Mouse (Mus musculus): ENCODE results near the gene Git2. TPM values are rescaled to one million over a fixed set of nuclear protein-coding genes. Genes with fewer than 3 reads are reported as not detected.
A peak's percentile ranks its signal among the peaks of the same experiment; 100 is the strongest.

The Git2 gene
- total RNA-seq (2021), result 10 to 100 TPM; 35.3 to 36.6 TPM
- long read RNA-seq, experiment 1, full-length matches to known transcripts, result 5 of 20 reads
- long read RNA-seq, experiment 1, partial matches to known transcripts, result 3 of 20 reads
- long read RNA-seq, experiment 1, other reads (novel, unspliced or antisense), result 12 of 20 reads
- long read RNA-seq, experiment 2, full-length matches to known transcripts, result 1 of 9 reads
- long read RNA-seq, experiment 2, partial matches to known transcripts, result 1 of 9 reads
- long read RNA-seq, experiment 2, other reads (novel, unspliced or antisense), result 7 of 9 reads

DNA sequence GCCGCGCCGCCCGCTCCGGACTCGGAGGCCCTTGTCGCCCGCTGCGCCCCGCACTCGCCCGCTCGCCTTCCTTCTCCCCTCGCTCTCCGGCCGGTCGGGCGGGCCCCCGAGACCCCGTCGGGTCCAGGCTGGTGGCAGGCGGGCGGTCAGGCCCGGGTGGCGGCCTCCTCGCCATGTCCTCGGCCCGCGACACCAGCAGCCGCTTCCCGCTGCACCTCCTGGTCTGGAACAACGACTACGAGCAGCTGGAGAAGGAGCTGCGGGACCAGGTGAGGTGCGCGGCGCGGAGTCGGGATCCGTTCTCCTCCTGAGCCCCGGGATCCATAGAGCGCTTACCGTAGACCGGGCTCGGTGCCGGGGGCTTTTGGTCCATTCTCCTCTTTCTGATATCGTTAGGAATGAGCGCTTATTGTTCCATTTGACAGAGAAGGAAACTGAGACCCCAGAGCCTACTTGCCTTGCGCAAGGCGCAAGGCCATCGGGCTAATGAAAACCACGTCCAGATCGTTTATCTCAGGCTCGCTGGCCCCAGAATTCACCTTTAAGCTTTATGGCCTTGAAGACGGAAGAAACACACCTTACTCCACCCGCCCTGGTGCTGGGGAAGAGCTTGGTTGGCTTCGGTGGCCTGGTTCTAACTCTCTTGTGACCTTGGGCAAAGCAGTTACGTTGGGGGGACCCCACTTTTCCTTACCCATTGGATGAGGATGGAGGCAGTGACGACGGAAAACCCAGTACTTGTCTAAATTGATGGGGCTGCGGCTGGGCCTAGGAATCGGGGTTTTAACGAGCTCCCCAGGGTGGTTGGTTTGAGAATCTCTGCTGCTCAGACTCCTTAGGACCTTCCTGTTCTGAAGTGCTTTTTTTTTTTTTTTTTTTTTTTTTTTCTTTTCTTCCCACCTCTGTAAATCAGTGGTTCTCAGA lies at the start of gene Git2:
Gene Git2, minus strand, starts transcription at position 462 of the 924 bp plus-strand sequence.
- peak in 1 of 2 experiments; percentile 15 for DNase-seq

DNA sequence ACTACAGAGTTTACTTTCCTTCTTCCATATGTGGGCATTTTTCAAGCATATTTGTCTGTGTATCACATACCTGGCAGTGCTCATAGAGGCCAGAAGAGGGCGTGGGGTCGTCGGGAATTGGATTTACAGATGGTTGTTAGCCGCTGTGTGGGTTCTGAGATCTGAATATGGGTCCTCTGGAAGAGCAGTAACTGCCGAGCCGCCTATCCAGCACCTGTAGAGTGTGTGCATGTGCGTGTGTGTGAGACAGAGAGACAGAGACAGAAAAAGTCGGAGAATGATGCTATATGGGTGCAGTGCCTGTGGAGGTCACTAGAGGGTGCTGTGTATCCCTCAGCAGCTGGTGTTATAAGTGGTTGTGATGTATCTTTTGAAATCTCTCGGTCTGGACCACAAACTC lies 48.9 kb upstream of the Git2 start:
- DNase-seq, result peak; percentile 34 to 45

DNA sequence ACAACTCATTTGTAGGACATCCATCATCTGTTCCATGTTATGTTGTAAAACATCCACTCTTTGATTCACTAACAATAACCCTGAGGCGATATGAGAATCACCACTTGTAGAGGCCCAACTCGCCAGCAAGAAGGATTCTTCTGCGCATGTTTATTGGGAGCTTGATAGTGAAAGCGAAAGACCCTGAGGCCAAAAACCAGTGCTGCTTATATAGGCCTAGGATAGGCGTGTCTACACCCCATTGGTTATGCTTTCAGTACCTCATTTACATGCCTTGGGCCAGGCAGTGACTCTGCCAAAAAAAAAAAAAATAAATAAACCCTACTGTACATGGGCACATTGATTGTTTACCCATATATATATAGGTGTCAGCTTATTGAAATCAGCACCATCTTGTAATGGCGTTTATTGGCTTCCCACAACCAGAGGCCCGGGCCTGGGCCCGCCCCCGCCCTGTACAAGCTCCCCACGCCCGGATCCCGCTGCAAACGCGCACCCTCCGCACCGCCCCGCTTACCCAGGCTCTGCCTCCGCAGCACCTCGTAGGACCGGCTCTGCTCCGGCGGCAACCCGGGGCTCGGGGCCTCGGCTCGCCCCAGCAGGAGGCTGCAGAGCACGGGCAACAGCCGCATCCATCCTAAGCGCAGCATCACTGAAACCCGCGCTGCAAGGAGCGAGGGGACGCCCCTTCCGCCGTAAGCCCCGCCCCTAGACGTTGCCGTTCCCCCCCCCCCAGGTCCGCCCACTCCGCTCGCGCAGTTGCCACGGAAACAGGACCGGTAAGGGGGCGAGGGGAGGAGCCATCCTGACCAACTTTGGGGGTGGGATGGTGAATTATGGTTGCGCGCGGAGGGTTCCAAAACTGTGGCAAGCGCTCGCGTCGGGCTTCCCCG lies 47.7 kb upstream of the Git2 start, which contains the start of gene 1500011B03Rik:
Gene 1500011B03Rik, minus strand, starts transcription at position 673 of the 893 bp plus-strand sequence.
- DNase-seq, result peak; percentile 78 to 89

DNA sequence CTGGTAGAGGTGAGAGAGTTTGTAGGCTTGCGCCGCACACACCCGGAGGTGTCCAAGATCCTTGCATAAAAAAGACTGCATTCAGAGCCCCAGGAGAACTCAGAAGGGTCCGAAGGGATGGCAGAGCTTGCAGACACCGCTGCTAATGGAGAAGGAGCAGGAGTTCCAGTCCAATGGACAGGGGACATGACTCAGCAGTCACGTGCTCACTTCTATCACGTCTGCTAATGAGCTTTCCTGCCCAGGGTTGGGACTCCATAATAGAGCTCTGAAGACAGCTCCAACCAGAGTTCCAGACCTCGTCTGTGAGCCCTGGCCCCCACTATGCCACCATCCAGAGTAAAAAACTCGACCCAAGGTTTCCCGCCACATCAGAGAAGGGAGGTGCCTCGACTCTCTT lies 42.8 kb upstream of the Git2 start:
- no peak for DNase-seq

DNA sequence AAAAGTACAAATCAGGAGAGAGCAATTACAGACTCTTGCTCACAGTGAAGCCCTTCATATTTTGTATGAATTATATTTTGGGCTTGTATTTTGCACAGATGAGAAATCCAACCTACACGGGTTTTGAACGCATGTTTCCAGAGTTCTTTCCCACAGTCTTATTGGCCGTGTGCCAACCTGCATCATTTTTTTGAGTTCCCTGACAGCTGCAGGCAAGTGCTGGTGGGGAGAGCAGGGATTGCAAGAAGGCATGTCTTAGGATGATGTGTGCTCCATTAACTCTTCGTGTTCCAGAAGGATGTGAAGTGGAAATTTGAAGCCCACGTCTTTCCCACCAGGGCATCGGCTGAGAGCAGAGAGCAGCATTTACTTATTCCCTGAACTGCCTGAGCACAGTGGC lies 41.3 kb upstream of the Git2 start:
- DNase-seq, result no peak

DNA sequence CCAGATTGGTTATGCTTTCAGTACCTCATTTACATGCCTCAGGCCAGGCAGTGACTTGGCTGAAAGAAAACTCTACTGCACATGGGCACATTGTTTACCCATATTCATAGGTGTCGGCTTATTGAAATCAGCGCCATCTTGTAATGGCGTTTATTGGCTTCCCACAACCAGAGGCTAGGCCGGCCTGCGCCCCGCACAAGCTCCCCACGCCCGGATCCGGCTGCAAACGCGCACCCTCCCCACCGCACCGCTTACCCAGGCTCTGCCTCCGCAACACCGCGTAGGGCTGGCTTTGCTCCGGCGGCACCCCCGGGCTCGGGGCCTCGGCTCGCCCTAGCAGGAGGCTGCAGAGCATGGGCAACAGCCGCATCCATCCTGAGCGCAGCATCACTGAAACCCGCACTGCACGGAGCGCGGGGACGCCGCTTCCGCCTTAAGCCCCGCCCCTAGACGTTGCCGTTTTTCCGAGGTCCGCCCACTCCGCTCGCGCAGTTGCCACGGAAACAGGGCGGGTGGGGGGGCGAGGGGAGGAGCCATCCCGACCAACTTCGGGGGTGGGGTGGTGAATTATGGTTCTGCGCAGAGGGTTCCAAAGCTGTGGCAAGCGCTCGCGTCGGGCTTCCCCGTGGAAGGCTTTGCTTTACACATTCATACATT lies 38.3 kb upstream of the Git2 start:
- DNase-seq, result peak; percentile 89 to 93

DNA sequence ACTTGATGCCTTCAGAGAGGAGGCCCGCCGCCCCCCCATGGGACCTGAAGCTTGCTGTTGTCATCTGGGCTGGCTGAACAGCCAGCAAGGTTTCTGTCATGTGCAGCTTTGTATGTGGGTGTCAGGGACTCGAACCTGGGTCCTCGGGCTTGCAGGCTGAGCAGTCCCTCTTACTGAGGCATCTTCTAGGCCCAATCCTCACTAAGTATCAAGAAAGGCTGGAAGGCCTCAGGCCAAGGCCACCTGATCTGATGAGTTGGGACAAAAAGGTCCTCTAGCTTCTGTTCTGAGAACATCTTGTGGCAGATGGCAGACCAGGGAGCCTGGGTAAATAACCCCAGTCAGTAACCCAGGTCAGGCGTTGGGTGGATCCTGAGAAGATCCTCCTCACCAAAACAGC lies 34.5 kb upstream of the Git2 start:
- no peak for DNase-seq

DNA sequence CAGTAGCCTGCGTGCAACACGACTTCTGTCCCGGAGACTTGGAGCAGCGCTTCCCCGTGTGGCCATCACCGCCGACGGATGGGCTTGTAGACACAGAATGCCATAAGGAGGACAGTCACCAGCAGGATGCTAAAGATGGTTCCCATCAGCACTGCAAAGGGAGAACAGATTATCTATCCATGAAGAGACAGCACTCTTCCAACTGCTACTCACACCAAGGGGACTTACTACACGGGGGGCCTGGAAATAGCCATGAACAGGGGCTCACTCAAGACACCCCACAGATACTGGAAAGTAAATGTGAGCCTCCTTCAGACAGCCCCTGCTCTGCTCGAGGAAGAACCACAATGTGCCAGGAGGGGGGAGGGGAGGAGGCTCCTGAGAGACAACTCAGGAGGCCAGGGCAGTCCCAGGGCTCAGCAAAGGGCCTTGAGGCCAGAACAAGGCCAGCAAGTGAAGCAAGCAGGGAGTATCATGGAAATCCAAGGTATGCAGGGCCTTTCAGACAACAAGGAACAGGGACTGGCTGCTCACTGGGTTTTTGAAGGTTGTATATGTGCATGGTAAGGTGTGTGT lies 34.0 kb upstream of the Git2 start:
- DNase-seq, result peak; percentile 64 to 83

DNA sequence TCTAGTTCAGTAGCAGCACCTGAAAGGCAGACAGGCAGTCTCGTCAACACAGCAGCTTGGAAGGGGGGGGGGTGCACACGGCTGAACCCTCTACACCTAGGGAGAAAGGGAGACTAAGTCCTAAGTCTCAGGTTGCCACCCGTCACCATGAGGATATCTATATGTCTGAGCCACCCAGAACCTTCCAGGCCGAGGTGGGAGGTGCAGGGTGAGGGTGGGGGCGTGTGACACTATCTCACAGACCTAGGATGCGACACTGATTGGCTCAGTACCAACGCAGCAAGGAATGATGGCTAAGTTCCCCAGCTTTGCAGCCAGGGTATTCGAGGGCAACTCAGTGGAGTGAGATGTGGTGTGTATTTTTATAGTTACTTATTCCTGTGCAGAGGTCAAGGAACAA lies 33.1 kb upstream of the Git2 start:
- DNase-seq, result no peak

DNA sequence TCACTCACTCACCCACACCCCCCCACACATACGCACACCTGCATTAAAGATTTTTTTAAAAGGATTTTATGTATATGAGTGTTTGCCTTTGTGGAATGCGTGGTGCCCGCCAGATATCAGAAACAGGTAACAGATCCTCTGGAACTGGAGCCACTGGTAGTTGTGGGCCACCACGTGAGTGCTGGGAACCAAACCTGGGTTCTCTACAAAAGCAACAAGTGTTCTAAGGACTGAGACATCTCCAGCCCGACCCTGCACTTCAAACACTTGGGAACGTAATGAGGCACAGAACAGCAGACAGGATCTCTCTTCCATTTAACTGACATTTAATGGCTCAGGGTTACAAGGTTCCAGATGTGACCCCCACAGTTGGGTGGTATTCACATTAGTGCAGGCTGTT lies 32.6 kb upstream of the Git2 start:
- DNase-seq, result no peak

DNA sequence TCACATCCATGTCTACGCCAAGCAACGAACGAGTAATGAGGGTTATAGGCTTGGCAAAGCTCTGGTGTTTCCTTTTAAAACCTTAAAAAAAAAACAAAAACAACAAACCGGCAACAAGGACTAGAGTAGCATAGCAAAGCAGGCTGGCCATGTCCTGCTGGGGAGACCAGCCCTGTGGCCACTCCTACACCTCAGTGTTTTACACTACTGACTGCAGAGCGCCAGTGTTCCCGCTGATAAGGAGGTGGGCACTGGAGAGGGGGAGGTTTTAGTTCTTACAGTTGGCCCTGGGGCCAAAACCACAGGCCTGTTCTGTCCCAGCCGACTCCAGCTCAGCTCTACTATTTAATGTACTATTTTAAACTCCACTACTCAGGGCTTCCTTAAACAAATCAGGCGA lies 32.2 kb upstream of the Git2 start:
- no peak for DNase-seq

DNA sequence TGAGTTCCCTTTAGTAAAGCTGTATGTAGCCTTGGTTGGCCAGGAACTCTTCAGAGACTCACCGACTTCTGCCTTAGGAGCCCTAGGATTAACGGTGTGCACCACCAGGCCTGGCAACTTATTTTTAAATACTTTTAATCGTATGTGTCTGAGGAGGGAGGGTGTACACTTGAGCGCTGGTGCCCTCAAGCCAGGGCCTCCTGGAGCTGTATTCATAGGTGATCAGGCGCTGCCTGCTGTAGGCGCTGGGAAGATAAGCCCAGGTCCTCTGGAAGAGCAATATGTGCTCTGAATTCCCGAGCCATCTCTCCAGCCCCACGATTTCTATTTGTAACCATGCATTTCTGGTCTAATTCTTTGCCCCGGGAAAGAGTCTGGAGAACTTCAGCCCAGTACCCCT lies 31.7 kb upstream of the Git2 start:
- no peak for DNase-seq

DNA sequence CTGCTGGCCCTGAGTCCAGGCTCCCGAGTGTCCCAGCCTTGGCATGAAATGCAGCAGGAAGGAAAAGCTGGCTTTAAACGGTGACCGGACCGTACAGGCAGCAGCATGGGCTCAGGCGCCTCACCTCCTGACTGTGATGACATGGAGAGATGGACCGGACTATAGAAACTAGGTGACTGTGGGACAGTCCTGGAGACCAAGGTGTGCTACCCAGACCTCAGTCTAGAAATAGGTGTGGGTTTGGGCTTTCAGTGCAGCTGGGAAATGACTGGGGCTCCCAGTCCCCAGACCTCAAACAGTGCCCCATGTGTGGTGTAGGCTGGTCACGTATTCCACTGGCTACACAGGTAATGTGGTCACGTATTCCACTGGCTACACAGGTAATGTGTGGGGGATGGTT lies 31.3 kb upstream of the Git2 start:
- DNase-seq, result no peak

DNA sequence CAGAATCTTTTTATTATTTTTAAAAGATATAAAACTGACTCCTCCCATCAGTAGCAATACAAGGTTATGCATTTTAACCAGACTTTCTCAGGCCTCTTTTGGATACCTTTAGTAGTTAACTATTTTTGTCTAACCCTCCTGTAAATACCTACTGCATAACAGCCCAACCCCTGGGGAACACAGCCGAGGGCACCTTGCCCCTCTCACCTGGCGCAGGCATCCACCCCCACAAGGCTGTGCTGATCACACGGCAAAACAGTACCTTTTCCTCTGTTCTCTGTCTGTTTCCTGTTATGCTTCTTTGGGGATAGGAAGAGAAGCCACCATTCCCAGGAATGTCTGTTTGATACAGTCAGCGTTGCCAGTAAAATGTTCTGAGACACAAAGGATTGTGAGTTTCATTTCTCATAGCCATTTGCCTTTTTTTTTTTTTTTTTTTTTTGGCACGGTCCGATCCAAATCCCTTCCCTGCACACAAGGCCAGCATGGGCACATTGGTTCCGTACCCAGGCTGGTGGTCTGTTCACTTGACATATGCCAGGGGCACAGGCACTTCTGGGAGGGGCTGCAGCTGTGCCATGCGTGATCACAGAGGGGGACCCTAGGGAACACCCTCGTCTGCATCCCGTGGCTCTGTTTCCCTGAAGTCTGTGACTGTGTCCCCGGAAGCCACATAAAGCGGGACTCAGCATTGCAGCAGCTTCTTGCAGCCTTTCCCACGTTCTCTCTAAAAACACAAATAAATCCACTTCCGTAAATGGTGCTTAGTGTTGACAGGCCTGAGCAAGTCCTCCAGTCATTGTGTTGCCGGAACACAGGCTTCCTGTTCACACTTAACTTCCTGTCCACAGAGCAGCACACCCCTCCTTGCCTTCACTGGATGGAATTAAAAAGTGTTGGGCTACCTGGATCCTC lies 30.4 kb upstream of the Git2 start:
- DNase-seq, result no peak

DNA sequence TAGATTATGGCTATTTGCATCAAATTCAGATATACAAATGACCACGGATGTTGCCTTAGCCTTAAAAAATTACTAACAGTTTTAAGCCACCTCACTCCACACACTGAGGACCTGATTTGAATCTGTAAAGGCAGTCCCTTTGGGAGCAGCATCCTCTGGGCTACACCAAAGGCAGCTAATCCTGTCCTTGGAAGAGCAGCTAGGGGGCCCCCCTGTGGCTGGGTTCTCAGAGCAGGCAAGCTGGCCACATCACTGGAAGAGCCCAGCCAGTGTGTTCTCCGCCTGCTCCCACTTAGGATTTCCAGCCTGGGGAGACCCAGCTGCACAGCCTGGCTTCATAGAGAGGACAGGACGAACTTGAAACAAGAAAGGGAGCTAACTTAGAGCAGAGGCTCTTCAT lies 29.6 kb upstream of the Git2 start:
- peak; percentile 70 to 82 for DNase-seq

DNA sequence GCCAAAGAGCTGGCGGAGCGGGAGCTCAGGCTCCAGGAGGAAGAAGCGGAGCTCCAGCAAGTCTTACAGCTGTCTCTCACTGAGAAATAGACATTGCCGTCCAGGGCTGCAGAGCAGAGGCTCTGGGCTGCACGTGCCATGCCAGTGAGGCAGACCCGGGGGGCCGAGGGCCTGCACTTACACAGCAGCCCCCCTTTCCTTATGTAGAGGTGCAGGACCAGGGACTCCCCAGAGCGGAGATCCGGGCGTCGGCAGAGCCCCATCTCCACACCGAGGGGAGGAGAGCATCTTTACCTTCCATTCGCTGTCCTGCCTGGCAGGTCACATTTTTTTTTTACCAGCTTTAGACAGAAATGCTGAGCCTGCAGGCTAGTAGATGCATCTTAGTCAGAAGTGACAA lies 29.0 kb upstream of the Git2 start:
- no peak for DNase-seq

DNA sequence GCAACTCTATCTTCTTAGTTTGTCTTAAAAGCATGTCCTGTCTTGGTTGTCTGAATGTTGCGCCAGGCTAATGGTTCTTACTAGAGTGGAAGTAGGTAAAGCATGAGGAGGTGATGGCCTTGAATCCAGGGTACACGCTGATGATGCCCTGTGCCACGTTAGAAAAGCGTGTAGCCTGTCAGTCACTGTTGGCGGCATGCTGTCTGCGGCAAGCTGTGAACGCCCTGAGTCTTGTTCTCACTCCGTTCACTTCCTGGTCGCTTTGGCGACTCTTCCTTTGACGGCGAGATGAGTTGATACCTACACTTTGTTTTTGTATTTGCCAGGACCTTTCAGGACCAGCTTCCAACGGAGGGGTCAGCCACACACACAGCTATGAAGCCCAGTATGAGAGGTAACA lies 27.9 kb upstream of the Git2 start:
- DNase-seq, result no peak

DNA sequence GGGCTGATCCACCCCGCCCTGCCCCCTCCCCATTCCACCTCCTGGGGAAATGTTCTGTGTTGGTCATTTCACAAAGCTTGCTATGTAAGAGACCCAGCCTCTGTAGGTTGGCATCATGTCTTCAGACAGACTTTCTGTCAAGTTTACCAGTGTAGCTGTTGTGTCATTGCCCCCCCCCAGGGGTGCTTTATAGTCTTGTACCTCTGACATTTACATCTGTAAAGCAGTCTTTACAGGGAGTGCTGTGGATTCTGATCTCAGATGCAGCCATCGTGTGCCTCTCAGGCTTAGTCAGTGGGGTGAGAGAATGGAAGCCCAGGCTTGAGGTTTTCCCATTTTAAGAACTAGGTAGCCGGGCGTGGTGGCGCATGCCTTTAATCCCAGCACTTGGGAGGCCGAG lies 26.5 kb upstream of the Git2 start:
- DNase-seq, result no peak

DNA sequence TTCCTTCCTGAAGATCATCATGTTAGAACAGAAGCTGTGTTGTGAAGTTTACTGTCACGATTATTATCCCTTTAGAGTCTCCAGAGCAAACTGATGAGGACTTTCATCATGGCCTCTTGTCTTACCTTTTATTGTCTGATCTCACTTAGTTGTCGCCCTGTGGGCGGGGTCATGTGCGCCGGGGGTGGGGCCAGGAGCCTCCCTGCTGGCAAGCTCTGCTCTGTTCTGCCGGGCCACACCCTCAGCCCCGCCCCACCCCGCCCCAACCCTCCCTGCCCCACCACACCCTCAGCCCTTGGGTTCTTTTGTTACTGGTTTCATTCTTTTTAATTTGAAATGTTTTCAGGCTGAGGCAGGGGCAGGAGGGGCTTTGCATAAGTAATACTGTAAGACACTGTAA lies 25.7 kb upstream of the Git2 start:
- peak; percentile 54 to 57 for DNase-seq

DNA sequence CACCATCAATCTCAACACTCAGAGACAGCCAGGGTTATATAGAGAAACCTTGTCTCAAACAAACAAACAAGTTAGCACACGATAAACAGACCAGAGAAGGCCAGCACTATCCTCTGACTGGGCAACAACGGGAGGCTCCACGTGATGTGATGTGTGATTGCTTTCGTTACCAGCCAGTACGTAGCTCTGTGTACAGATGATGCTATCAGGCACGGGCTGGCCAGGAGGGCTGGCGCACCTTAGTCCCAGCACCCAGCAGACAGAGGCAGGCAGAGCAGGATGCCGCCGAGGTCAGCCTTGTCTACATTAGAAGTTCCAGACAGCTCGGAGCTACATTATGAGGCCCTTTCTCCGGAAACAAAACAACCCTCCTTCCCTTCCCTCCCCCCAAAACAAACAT lies 24.5 kb upstream of the Git2 start:
- no peak for DNase-seq
